Mouse (Mus musculus): ENCODE measurements at regions not wholly inside any gene's neighbourhood (a gene's known extent, or its start where the extent isn't known, plus 50 kb on each side); places are given as distances from the start of the nearest gene placed in this dataset.

GRCm38 (mm10) chr15:10767535-10767934 lies 53.1 kb upstream of the Rai14 start:
- Histone ChIP-seq H3K4me1 (no peaks in the 10 kb centered on the region), H3K27me3 (no peaks in the 10 kb centered on the region), H3K9me3 (no peaks in the 10 kb centered on the region), H3K36me3 (replicated peaks) (no peaks in the 10 kb centered on the region), H3K4me3 (replicated peaks) (no peak overlapping the region), H3K4me2 (no peak overlapping the region), H3K27ac (no peak overlapping the region), H3K9ac (no peak overlapping the region)
- ATAC-seq (ENCODE audit: low FRiP score) = no peak
- 90% methylated on average over 6 of the region's 6 CpGs for WGBS

- Histone ChIP-seq H3K27me3 (no peaks in the 10 kb centered on the region), H3K4me2 (no peak overlapping the region), H3K4me3 (replicated peaks) (no peak overlapping the region), H3K27ac (no peak overlapping the region), H3K4me1 (no peaks in the 10 kb centered on the region), H3K9ac (no peak overlapping the region), H3K36me3 (replicated peaks) (no peaks in the 10 kb centered on the region), H3K9me3 (no peaks in the 10 kb centered on the region)
- 79% methylated on average over 5 of the region's 5 CpGs for WGBS
- ATAC-seq (ENCODE audit: low FRiP score) = no peak
Observed at GRCm38 (mm10) chr15:10770410-10771310, 56.2 kb upstream of the Rai14 start.

GRCm38 (mm10) chr15:10771311-10771690 lies 56.9 kb upstream of the Rai14 start:
- WGBS = 72% methylated on average over 4 of the region's 4 CpGs
- no peak for ATAC-seq (ENCODE audit: low FRiP score)
- Histone ChIP-seq H3K9ac (no peak overlapping the region), H3K4me1 (no peaks in the 10 kb centered on the region), H3K27me3 (no peaks in the 10 kb centered on the region), H3K36me3 (replicated peaks) (no peaks in the 10 kb centered on the region), H3K4me2 (no peak overlapping the region), H3K4me3 (replicated peaks) (no peak overlapping the region), H3K9me3 (no peaks in the 10 kb centered on the region), H3K27ac (no peak overlapping the region)

DNA sequence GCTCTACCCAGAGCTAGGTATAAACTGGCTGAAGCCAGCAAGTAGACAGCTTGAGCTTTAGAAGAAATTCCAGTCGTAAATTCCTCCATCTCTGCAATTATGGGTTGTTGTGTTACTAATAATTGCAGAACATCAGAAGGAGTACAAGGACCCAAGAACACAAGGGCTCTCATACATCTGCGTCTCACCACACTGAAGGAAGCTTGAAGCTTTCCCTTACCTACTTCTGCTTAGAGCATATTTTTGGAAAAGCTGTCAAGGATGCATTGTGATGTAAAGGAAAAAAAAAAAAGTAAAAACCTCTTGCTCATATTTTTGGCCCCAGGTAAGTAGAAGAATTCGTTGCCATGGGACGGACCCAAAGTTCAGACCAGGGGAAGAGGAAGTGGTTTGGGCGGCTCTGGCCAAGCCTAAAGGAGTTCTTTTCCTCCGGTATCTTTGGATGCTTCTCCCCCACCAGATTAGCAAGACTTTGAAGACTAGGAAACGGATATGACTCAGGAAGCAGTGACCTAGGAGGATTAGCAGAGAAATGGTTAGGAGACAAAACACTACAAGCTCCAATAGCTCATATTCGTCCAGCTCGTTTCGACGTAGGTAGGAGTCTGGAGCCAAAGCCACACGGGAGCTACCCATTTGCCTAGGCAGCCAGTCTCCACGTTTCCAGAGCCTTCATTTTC lies 65.7 kb upstream of the Rai14 start:
- Histone ChIP-seq H3K4me3 (replicated peaks) (no peak overlapping the region), H3K27me3 (no peaks in the 10 kb centered on the region), H3K4me2 (no peak overlapping the region), H3K36me3 (replicated peaks) (no peaks in the 10 kb centered on the region), H3K9me3 (no peaks in the 10 kb centered on the region), H3K27ac (no peak overlapping the region), H3K9ac (no peak overlapping the region), H3K4me1 (no peaks in the 10 kb centered on the region)
- WGBS = 83% methylated on average over 13 of the region's 13 CpGs
- ATAC-seq (ENCODE audit: low FRiP score) = no peak

DNA sequence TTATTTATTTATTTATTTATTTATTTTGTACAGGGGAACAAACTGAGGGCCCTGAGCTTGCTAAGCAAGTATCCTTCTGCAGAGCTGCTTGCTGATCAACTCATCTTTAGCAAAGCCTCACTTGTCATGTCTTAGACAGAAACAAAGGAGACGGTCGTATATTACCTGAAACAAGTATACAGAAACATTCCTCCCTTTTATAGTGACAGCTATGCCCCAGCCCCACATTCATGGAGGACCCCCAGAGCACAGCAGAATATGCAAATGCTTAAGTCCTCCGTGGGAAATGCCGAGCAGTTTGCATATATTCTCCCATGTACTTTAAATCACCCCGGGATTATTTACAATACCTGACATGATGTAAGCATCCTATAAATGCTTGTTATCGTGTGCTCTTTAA lies 74.9 kb upstream of the Rai14 start:
- no peak for ATAC-seq (ENCODE audit: low FRiP score)
- H3K27ac ChIP-seq = no peak overlapping the region
- H3K36me3 ChIP-seq (replicated peaks) = no peaks in the 10 kb centered on the region
- H3K27me3 ChIP-seq = no peaks in the 10 kb centered on the region
- H3K4me2 ChIP-seq = no peak overlapping the region
- no peaks in the 10 kb centered on the region for H3K9me3 ChIP-seq
- WGBS = 75% methylated on average over 6 of the region's 6 CpGs
- H3K9ac ChIP-seq = no peak overlapping the region
- no peak overlapping the region for H3K4me3 ChIP-seq (replicated peaks)
- no peaks in the 10 kb centered on the region for H3K4me1 ChIP-seq

DNA sequence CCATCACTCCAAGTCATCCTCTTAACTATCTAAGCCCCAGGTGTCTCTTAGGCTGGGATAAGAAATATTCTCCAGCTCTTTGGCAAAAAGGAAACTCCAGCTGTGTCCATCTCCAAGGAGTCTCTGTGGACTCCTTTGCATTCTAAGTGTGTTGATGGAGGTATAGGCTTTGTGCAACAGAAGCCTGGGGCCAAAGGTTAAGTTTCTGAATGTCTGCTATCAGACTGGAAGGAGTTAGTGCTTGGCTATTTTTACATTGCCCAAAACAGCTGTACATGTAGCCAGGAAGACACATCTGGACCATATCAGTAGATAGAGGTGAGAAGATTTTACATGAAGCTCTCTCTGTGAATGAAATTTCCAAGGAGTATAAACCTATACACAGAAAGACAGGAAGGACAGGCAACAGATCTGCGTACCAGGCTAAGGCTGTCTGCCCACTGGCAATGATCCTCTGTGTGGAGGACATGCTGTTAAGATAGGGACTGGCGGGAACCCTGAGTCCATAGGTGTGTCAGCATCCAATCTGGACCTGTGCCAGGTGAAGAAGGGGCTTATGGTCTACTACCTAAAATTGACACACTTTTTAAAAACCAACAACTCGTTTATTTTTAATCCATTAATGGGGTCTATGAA lies 76.6 kb upstream of the Rai14 start:
- Histone ChIP-seq H3K4me3 (replicated peaks) (no peak overlapping the region), H3K9ac (no peak overlapping the region), H3K27me3 (no peaks in the 10 kb centered on the region), H3K4me1 (no peaks in the 10 kb centered on the region), H3K9me3 (no peaks in the 10 kb centered on the region), H3K27ac (no peak overlapping the region), H3K4me2 (no peak overlapping the region), H3K36me3 (replicated peaks) (no peaks in the 10 kb centered on the region)
- no peak for ATAC-seq (ENCODE audit: low FRiP score)
- 87% methylated on average over 3 of the region's 3 CpGs for whole genome bisulfite sequencing

GRCm38 (mm10) chr15:10791516-10792112 lies 77.2 kb upstream of the Rai14 start:
- H3K9ac ChIP-seq = no peak overlapping the region
- H3K27ac ChIP-seq = no peak overlapping the region
- no peaks in the 10 kb centered on the region for H3K27me3 ChIP-seq
- 75% methylated on average over 3 of the region's 3 CpGs for WGBS
- H3K4me1 ChIP-seq = no peaks in the 10 kb centered on the region
- no peak for ATAC-seq (ENCODE audit: low FRiP score)
- H3K4me2 ChIP-seq = no peak overlapping the region
- H3K36me3 ChIP-seq (replicated peaks) = no peaks in the 10 kb centered on the region
- no peak overlapping the region for H3K4me3 ChIP-seq (replicated peaks)
- H3K9me3 ChIP-seq = no peaks in the 10 kb centered on the region

DNA sequence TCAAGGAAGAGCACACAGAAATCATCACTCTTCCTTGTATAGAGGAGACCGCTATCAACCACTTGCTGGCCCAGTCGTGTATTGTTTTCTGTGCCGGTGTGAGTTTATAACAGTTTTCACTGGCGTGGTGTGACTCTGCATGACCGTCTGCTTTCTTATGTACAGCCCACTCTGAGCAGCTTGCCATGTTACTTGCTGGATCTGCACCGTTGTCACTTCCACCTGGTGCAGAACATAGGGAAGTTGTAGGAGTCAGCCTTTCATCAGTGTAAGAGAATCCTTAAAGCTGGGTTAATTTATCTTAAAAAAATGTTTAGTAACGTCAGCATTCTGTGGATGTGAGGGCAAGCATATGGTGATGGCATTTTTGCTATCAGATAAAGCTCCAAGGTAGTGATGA lies 77.7 kb upstream of the Rai14 start:
- no peak overlapping the region for H3K27ac ChIP-seq
- H3K36me3 ChIP-seq (replicated peaks) = no peaks in the 10 kb centered on the region
- H3K9me3 ChIP-seq = no peaks in the 10 kb centered on the region
- H3K9ac ChIP-seq = no peak overlapping the region
- no peaks in the 10 kb centered on the region for H3K4me1 ChIP-seq
- H3K4me3 ChIP-seq (replicated peaks) = no peak overlapping the region
- no peak overlapping the region for H3K4me2 ChIP-seq
- 83% methylated on average over 7 of the region's 7 CpGs for WGBS
- no peaks in the 10 kb centered on the region for H3K27me3 ChIP-seq
- no peak for ATAC-seq (ENCODE audit: low FRiP score)

DNA sequence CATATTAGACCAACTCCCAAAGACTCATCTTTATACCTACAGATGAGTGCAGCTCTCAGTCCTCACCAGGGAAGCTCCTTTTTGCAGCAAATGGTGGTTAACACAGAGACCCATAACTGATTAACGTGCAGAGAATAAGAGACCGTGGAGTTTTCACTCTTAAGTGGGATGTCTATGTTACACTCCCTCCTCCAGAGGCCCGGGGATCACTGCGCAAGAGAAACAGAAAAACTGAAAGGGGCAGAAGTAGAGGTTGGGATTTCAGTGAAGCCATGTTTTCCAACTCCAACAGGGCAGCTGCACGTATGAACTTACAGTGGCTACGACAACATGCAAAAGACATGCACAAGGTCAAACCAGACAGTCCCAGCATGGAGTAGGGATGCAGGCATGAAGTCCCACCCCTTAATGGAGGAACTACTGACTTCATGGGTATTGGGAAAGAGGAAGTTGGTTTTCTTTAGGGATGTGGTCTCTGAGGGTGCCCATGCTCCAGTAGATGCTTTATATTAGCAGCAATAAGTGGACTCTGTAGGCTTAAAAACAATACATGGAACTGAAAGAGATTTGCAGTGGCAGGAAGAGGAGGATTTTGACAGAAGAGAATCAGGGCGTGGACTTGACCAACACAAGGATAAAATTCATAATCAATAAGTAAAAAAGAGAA lies 80.8 kb upstream of the Rai14 start:
- Histone ChIP-seq H3K4me1 (no peaks in the 10 kb centered on the region), H3K9ac (no peak overlapping the region), H3K9me3 (no peaks in the 10 kb centered on the region), H3K27me3 (no peaks in the 10 kb centered on the region), H3K36me3 (replicated peaks) (no peaks in the 10 kb centered on the region), H3K4me2 (no peak overlapping the region), H3K4me3 (replicated peaks) (no peak overlapping the region), H3K27ac (no peak overlapping the region)
- ATAC-seq (ENCODE audit: low FRiP score) = no peak
- 94% methylated on average over 7 of the region's 7 CpGs for WGBS

DNA sequence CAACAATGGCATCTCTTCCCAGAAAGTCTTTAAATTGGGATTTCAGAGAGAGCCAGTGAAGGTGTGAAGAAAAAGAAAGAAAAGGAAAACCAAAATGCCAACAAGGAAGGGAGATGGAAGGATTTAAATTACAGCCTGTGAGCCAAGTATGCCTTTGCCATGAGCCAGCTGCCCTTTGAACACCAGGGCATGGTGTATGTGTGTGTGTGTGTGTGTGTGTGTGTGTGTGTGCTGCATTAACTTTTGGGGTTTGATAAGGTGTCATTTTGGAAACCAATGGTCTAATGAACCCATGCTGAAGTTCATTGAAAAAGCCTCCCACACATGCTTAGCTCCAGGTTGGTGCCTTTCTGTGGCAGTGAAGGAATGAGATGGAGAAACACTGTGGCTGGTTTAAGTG lies 85.2 kb upstream of the Rai14 start:
- no peak overlapping the region for H3K4me2 ChIP-seq
- H3K27ac ChIP-seq = no peak overlapping the region
- H3K36me3 ChIP-seq (replicated peaks) = no peaks in the 10 kb centered on the region
- no peak overlapping the region for H3K4me3 ChIP-seq (replicated peaks)
- H3K27me3 ChIP-seq = no peaks in the 10 kb centered on the region
- H3K9ac ChIP-seq = no peak overlapping the region
- no peaks in the 10 kb centered on the region for H3K4me1 ChIP-seq
- ATAC-seq (ENCODE audit: low FRiP score) = no peak
- H3K9me3 ChIP-seq = no peaks in the 10 kb centered on the region

DNA sequence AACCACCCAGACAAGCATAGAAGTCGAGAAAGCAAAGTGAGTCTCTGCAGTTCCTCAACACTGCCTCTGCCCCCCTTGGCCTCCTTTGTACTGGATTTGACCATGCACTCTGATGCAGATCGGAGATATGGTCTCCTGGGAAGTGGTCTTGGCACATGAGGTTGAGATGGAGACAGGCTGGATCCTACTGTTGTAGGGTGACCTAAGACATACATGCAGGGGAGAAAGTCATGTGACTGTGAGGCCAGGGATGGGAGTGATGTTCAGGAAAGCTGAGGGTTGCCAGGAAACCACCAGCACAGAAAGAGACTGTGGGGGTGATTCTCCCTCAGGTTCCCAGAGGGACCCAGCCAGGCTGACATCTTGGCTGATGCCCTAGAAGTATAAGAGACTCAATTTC lies 99.8 kb upstream of the Rai14 start:
- no peak overlapping the region for H3K27ac ChIP-seq
- no peaks in the 10 kb centered on the region for H3K27me3 ChIP-seq
- WGBS = 88% methylated on average over 2 of the region's 2 CpGs

GRCm38 (mm10) chr15:10814709-10815108 lies 100.3 kb upstream of the Rai14 start:
- Histone ChIP-seq H3K27ac (no peak overlapping the region), H3K27me3 (no peaks in the 10 kb centered on the region)

More for the DNA sequence above, 99.8 kb upstream of the Rai14 start:
- H3K9ac ChIP-seq = no peak overlapping the region
- no peak overlapping the region for H3K4me3 ChIP-seq (replicated peaks)
- no peaks in the 10 kb centered on the region for H3K4me1 ChIP-seq
- no peaks in the 10 kb centered on the region for H3K9me3 ChIP-seq
- no peak for ATAC-seq (ENCODE audit: low FRiP score)
- H3K4me2 ChIP-seq = no peak overlapping the region
- no peaks in the 10 kb centered on the region for H3K36me3 ChIP-seq (replicated peaks)

More at GRCm38 (mm10) chr15:10814709-10815108, 100.3 kb upstream of the Rai14 start:
- no peak for ATAC-seq (ENCODE audit: low FRiP score)
- no peak overlapping the region for H3K4me3 ChIP-seq (replicated peaks)
- WGBS = 80% methylated on average over 7 of the region's 7 CpGs
- H3K9ac ChIP-seq = no peak overlapping the region
- no peaks in the 10 kb centered on the region for H3K4me1 ChIP-seq
- H3K36me3 ChIP-seq (replicated peaks) = no peaks in the 10 kb centered on the region
- H3K9me3 ChIP-seq = no peaks in the 10 kb centered on the region
- no peak overlapping the region for H3K4me2 ChIP-seq
